Mouse (Mus musculus) heart, postnatal 0 days (tissue): ENCODE results near the gene Atxn7l2.

Source experiments
- CTCF ChIP-seq: IDR thresholded peaks from 2 replicates; pipeline ENCODE4 v1.5.1; 2016; ENCODE audit warnings: antibody characterized with exemption, control low read depth, low read depth
- EP300 ChIP-seq: IDR thresholded peaks from 2 replicates; pipeline ENCODE4 v1.6.1; 2016; ENCODE audit warnings: antibody characterized with exemption, low read depth

- TF ChIP-seq CTCF (peak; percentile 97), EP300 (no peak)
These were observed 45.9 kb downstream of the Atxn7l2 start for GRCm38 (mm10) chr3:108164807-108165206.
